Mouse (Mus musculus) R1 (cell line): ENCODE results near the gene Hspa1l.

Source experiments
- DNase-seq: peaks from one replicate; pipeline ENCODE4 v3.0.0-alpha.2; 2018; ENCODE audit warnings: low read depth, low spot score

Gene Hspa1l

DNA sequence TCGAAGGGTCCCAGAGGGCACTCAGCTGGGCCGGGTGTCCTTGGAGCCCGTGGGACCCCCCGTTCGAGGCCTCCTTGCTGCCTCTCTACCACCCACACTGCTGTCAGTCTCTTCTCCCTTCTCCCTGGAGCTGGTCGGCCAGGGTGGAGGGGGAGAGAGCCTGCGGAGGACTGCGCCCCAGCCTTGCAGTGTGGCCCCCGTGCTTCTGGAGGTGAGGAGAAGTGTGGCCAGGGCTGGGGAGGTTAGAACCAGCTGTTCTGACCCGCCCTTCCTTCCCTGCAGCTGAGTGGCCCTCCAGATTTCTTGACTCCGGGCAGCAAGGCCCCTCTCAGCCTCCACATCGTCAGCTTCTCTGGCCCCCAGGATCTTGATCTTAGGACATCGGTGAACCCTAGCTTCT, 51.8 kb downstream of the Hspa1l start:
- DNase-seq = no peak

DNA sequence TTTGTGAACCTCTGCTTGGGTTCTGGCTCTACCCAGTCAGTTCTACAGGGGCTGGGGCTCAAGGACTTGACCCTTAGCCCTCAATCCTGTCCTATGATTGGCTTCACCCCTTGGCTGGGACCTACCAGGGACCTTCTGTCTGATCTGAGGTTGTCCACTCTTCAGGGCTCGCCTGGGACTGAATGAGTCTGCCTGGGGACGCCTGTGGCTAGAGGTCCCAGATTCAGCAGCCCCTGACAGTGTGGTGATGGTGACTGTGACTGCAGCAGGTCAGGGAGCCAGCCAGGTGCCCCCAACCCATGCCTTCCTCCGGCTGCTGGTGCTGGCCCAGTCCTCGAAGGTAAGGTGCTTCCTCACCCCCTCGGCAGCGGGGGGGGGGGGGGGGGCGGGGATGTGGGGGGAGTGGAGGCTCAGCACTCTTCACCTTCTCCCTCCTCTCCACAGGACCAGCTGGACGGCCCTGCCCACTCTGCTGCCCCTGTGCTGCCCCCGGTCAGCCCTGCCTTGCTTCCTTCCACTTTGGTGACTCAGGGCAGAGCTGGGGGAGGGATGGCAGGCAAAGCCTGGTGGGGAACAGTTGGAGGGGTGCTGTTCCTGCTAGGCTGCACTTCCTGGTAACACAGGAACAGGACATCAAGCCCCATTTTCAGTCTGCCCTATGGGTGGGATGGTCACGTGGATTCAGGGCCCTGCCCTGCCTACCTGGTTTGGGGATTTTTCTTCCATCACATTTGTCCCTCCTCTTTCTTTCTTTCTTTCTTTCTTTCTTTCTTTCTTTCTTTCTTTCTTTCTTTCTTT, 52.4 kb downstream of the Hspa1l start:
- DNase-seq = no peak

DNA sequence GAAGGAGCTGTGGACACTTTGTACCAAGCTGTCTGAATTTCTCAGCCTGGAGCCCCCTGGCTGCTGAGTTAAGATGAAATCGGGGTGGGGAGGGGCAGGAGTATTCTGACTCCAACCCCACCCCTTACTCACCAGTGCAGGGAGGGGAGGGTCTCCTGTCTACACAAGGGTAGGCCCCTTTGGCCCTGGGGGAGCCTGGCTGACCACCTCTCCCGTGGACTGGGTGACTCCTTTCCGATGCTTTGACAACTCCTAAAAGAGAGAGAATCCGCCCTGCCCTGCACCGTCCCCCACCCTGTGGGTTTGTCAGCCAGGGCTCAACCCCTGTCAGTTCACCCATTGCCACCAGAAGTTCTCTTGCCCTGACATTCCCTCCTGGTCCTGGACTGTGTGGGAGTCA, 53.7 kb downstream of the Hspa1l start:
- no peak for DNase-seq

DNA sequence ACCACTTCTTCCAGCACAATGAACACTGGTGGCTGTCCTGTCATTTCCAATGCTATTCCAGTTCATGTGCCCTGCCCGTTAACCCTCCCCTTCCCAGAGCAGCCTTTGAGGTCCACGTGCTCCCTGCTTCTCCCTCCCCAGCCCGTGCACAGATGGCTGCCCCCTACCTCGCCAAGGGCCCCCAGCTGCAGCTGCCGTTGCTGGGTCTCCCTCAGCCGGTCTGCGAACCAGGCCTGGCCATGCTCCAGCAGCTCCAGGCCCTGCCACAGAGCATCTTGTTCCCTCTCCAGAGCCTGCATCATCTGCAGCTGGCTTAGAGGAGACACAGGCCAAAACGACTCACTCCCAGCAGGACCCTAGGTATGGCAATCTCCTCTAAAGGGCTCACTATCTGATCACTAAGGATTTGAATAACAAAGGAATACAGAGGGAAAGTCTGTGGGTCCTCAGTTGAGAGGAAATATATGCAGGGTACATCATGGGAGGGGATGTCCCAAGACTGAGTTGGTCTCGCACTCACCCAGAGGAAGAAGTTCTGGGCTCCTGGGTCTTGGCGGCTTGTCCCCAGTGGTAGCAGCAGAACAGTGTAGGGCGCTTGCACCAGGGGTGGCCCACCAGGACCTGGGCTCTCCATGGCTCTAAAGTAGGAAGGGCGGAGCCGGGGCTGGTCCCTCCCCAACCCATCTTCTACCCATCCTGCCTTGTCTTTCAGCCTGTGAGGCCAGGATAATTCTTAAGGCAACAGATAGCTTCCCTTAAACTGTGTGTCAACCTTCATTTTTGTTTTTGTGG, 55.0 kb downstream of the Hspa1l start, which contains the start of gene Sapcd1:
Sapcd1 (minus strand) TSS at position 740 of the 792 bp plus-strand sequence.
- DNase-seq = peak; percentile 85

DNA sequence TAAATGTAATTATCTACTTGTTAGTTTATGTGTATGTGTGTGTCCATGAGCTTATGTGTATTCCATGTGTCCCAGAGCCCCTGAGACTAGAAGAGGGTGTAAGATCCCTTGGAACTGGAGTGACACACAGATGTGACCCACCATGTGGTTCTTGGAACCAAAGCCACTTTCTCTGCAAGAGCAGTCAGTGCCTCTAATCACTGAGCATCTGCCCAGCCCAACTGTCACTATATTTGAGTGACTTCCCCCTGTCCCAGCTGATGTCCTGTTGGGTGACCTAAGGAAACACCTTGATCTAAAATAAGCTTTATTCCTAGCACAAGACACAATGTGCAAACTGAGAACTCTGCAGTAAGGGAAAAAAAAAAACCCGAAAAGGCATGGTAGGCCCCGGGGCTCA, 55.8 kb downstream of the Hspa1l start:
- no peak for DNase-seq
